Mouse (Mus musculus) erythroid progenitor cell, adult 5-6 weeks (primary cell): ENCODE data around the gene Csad. TPM values are rescaled to one million over a fixed set of nuclear protein-coding genes. Genes with fewer than 3 reads are reported as not detected.
A peak's percentile ranks its signal among the peaks of the same experiment; 100 is the strongest.

Experiments used
- ATAC-seq: replicated peaks from 2 replicates; pipeline ENCODE4 v1.8.0; 2016; ENCODE audit warnings: moderate number of reproducible peaks, mild to moderate bottlenecking, moderate TSS enrichment, inconsistent platforms; ENCODE audit not compliant: poor library complexity, low FRiP score, severe bottlenecking
- total RNA-seq, 2 experiments: library from RNA; stranded (forward) in 1 of 2; stranded (reverse) in 1 of 2; fragments of 150-400 nt in 1 of 2; fragments of 186-747, 209-891 nt in 1 of 2; gene quantifications; 2 replicates each; pipeline versions ENCODE4 v1.2.3 to v1.2.4; 2015 to 2017; ENCODE audit warnings: low replicate concordance in 2 of 2

The Csad gene
- total RNA-seq, 2 experiments from 2014 or later = 23.9 to 27.2 TPM

- ATAC-seq = no peak
These were observed 61.3 kb downstream of the Csad start for GRCm38 (mm10) chr15:102142914-102143912.

DNA sequence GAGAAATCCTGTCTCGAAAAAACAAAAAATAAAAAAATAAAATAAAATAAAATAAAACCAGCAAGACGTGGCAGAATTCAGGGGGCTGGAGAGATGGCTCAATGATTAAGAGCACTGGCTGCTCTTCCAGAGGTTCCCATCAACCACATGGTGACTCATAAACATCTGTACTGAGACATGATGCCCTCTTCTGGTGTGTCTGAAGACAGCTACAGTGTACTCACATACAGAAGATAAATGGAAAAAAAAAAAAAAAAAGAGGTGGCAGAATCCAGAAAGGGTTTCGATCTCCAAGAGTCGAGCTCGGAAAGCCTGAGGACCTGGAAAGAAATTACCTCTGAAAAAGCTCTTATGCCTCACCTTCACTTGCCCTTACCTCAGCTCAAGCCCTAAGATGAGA lies 63.4 kb downstream of the Csad start:
- no peak for ATAC-seq

DNA sequence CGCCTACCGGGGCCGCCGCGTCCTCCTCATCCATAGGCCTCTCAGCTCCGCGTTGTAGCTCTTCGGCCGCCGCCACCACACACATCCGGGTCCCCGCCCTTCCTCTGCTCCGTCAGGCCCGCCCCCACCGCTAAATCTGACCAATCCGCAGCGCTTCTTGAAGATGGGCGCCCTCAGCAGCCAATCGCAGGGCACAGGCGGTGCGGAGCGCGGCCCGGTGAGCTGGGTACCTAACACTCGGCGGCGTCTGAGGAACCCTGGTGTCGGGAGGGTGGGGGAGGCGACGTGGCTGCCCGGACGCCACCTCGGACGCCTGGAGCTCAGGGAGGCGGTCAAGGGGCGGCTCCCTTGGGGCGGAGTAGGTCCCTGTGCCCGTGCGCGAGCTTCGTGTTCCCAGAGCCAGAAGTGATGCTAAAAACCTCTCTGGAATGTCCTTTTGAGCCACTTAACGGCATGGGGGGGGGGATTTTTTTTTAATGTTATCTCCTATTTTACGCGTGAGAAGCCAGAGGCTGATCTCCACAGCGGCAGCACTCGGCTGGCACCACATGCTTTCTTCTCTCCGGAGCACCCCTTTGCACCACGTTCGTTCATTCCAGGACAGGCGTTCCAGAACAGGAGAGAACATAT lies 68.3 kb downstream of the Csad start, which contains the start of gene Spryd3:
Gene Spryd3, minus strand, starts transcription at position 106 of the 630 bp plus-strand sequence.
- peak; percentile 99 for ATAC-seq

DNA sequence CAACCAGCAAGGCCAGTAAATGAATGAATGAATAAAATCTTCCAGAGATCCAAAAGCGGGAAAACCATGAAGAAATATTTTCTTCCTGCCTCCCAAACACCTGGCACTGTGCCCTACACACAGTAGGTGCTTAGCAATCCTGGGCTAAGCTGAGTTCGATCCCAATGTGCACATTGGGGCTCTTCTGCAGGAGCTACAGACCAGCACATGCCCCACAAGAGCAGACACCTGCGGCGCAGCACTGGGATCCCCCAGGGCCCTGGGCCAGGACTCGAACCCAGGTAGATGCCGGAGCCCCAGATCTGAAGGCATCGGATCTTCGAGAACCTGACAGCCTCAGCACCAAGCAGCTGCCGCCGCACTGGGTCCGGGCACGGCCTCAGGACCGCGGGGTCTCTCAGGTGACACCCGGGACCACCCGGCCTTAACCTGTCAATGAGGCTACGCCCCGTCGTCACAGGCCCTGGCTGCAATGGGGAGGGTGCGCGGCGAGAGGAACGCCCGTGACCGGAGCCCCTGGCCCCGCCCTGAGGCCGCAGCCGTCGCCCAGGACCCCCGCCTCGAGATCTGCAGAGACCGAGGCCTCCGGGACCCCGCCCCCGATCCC lies 68.9 kb downstream of the Csad start:
- ATAC-seq = no peak; the same call in 1 of the 2 replicates

- no peak for ATAC-seq
These were observed 69.8 kb downstream of the Csad start for GRCm38 (mm10) chr15:102134709-102135108.

- ATAC-seq = no peak
These were observed 71.2 kb downstream of the Csad start for GRCm38 (mm10) chr15:102133314-102133713.

Other genes starting within 250 kb of the Csad start
- gene Krt8, start 200.2 kb downstream of the Csad start, total RNA-seq (2015; ENCODE audit: low replicate concordance) = not detected in 2 replicates
- not detected in 2 replicates for gene Krt8, start 200.2 kb downstream of the Csad start, total RNA-seq (2017; ENCODE audit: low replicate concordance)
- gene Krt18, start 176.5 kb downstream of the Csad start, total RNA-seq (2015; ENCODE audit: low replicate concordance) = 1.7 TPM in 1 of 2 replicates, not detected in the other
- 0.26 TPM in 1 of 2 replicates, not detected in the other for gene Krt18, start 176.5 kb downstream of the Csad start, total RNA-seq (2017; ENCODE audit: low replicate concordance)
- gene Eif4b, start 131.0 kb downstream of the Csad start, total RNA-seq (2015; ENCODE audit: low replicate concordance) = 34.2 and 49.9 TPM in 2 replicates
- gene Eif4b, start 131.0 kb downstream of the Csad start, total RNA-seq (2017; ENCODE audit: low replicate concordance) = 89.8 and 92.8 TPM in 2 replicates
- 0.36 TPM in 1 of 2 replicates, not detected in the other for gene Tns2, start 104.3 kb downstream of the Csad start, total RNA-seq (2015; ENCODE audit: low replicate concordance)
- gene Tns2, start 104.3 kb downstream of the Csad start, total RNA-seq (2017; ENCODE audit: low replicate concordance) = not detected in 2 replicates
- gene Spryd3, start 68.5 kb downstream of the Csad start, total RNA-seq (2015; ENCODE audit: low replicate concordance) = 2.5 and 5.4 TPM in 2 replicates
- 2.3 and 16.0 TPM in 2 replicates for gene Spryd3, start 68.5 kb downstream of the Csad start, total RNA-seq (2017; ENCODE audit: low replicate concordance)
- not detected in 2 replicates for gene Igfbp6, start 60.4 kb downstream of the Csad start, total RNA-seq (2015; ENCODE audit: low replicate concordance)
- not detected in 2 replicates for gene Igfbp6, start 60.4 kb downstream of the Csad start, total RNA-seq (2017; ENCODE audit: low replicate concordance)
- 1.1 and 5.0 TPM in 2 replicates for gene Soat2, start 54.2 kb downstream of the Csad start, total RNA-seq (2015; ENCODE audit: low replicate concordance)
- 1.0 and 1.7 TPM in 2 replicates for gene Soat2, start 54.2 kb downstream of the Csad start, total RNA-seq (2017; ENCODE audit: low replicate concordance)
- gene Zfp740, start 1.5 kb downstream of the Csad start, total RNA-seq (2015; ENCODE audit: low replicate concordance) = 25.2 and 33.5 TPM in 2 replicates
- gene Zfp740, start 1.5 kb downstream of the Csad start, total RNA-seq (2017; ENCODE audit: low replicate concordance) = 30.5 and 52.6 TPM in 2 replicates
- gene Itgb7, start 27.2 kb upstream of the Csad start, total RNA-seq (2015; ENCODE audit: low replicate concordance) = 26.0 and 32.1 TPM in 2 replicates
- gene Itgb7, start 27.2 kb upstream of the Csad start, total RNA-seq (2017; ENCODE audit: low replicate concordance) = 21.8 and 32.8 TPM in 2 replicates
- gene Rarg, start 52.8 kb upstream of the Csad start, total RNA-seq (2015; ENCODE audit: low replicate concordance) = 4.6 and 9.4 TPM in 2 replicates
- 2.6 and 3.6 TPM in 2 replicates for gene Rarg, start 52.8 kb upstream of the Csad start, total RNA-seq (2017; ENCODE audit: low replicate concordance)
- gene Gm9918, start 65.8 kb upstream of the Csad start, total RNA-seq (2015; ENCODE audit: low replicate concordance) = not detected in 2 replicates
- not detected in 2 replicates for gene Gm9918, start 65.8 kb upstream of the Csad start, total RNA-seq (2017; ENCODE audit: low replicate concordance)
- 8.8 and 19.1 TPM in 2 replicates for gene Mfsd5, start 74.7 kb upstream of the Csad start, total RNA-seq (2015; ENCODE audit: low replicate concordance)
- 3.1 and 5.1 TPM in 2 replicates for gene Mfsd5, start 74.7 kb upstream of the Csad start, total RNA-seq (2017; ENCODE audit: low replicate concordance)
- 145 and 158 TPM in 2 replicates for gene Espl1, start 91.5 kb upstream of the Csad start, total RNA-seq (2015; ENCODE audit: low replicate concordance)
- 127 and 176 TPM in 2 replicates for gene Espl1, start 91.5 kb upstream of the Csad start, total RNA-seq (2017; ENCODE audit: low replicate concordance)
- gene Pfdn5, start 121.4 kb upstream of the Csad start, total RNA-seq (2015; ENCODE audit: low replicate concordance) = 121 and 130 TPM in 2 replicates
- 68.3 and 116 TPM in 2 replicates for gene Pfdn5, start 121.4 kb upstream of the Csad start, total RNA-seq (2017; ENCODE audit: low replicate concordance)
- 27.8 and 39.0 TPM in 2 replicates for gene Myg1, start 127.0 kb upstream of the Csad start, total RNA-seq (2015; ENCODE audit: low replicate concordance)
- gene Myg1, start 127.0 kb upstream of the Csad start, total RNA-seq (2017; ENCODE audit: low replicate concordance) = 16.2 and 29.7 TPM in 2 replicates
- gene Aaas, start 146.0 kb upstream of the Csad start, total RNA-seq (2015; ENCODE audit: low replicate concordance) = 41.9 and 51.5 TPM in 2 replicates
- gene Aaas, start 146.0 kb upstream of the Csad start, total RNA-seq (2017; ENCODE audit: low replicate concordance) = 18.2 and 49.8 TPM in 2 replicates
- not detected in 2 replicates for gene Sp7, start 162.5 kb upstream of the Csad start, total RNA-seq (2015; ENCODE audit: low replicate concordance)
- gene Sp7, start 162.5 kb upstream of the Csad start, total RNA-seq (2017; ENCODE audit: low replicate concordance) = not detected in 2 replicates
- gene Sp1, start 201.4 kb upstream of the Csad start, total RNA-seq (2015; ENCODE audit: low replicate concordance) = 80.5 and 94.1 TPM in 2 replicates
- gene Sp1, start 201.4 kb upstream of the Csad start, total RNA-seq (2017; ENCODE audit: low replicate concordance) = 70.4 and 79.1 TPM in 2 replicates
- not detected in 2 replicates for gene Amhr2, start 240.6 kb upstream of the Csad start, total RNA-seq (2015; ENCODE audit: low replicate concordance)
- 3.6 TPM in 1 of 2 replicates, not detected in the other for gene Amhr2, start 240.6 kb upstream of the Csad start, total RNA-seq (2017; ENCODE audit: low replicate concordance)